Mouse (Mus musculus) lung, adult 2 months (tissue): Measurements from ENCODE around the gene Togaram2.

Experiments
- CTCF ChIP-seq: fragments of 200-500 bp; IDR thresholded peaks from 2 replicates; pipeline ENCODE4 v1.5.1; 2011; ENCODE audit warnings: mild to moderate bottlenecking, low read length, control low read depth; ENCODE audit not compliant: insufficient read depth
- POLR2A ChIP-seq: fragments of 200-500 bp; IDR thresholded peaks from 2 replicates; pipeline ENCODE4 v1.6.1; 2011; ENCODE audit warnings: low read depth, mild to moderate bottlenecking, control low read depth, low read length, borderline replicate concordance; ENCODE audit errors: extremely low read depth

DNA sequence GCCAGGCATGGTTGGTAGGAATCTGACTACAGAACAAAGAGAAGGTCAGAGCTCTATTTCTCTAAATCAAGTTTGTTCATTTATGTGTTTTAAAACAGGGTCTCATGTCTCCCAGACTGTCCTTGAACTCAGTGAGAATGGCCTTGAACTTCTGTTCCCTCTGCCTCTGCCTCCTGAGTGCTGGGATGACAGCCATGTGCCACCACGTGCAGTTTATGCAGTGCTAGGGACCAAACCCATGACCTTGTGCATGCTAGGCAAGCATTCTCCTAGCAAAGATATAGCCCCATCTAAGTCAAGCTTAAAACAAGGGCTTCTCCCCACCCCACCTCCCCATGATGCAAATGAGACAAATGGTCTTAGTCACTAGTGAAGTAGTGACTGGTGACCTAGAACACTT is 32.1 kb downstream of the Togaram2 start:
- TF ChIP-seq POLR2A (no peak), CTCF (no peak)
